Mouse (Mus musculus) hindbrain, postnatal 0 days (tissue): ENCODE measurements around the gene Zfp512b. TPM values are rescaled to one million over a fixed set of nuclear protein-coding genes. Genes with fewer than 3 reads are reported as not detected.

Experiments used
- ATAC-seq: fragments of 200-750 bp; cut with Nextera tagmentation; 2 replicates; pipeline ENCODE4 v1.8.0; 2017; ENCODE audit warnings: mild to moderate bottlenecking, moderate TSS enrichment, moderate library complexity
- DNase-seq: peaks from one replicate; pipeline ENCODE4 v3.0.0-alpha.2; 2015; ENCODE audit warnings: low spot score
- H3K27ac ChIP-seq: fragments of 300-500 bp; sonication (generic); 2 replicates; pipeline ENCODE4 v1.5.1; 2014; ENCODE audit warnings: mild to moderate bottlenecking
- H3K27me3 ChIP-seq: fragments of 300-500 bp; sonication (generic); 2 replicates; pipeline ENCODE4 v1.6.1; 2014; ENCODE audit warnings: low read length, mixed read lengths; ENCODE audit not compliant: insufficient read depth
- H3K36me3 ChIP-seq: fragments of 300-500 bp; sonication (generic); 2 replicates; pipeline ENCODE4 v1.6.1; 2014; ENCODE audit warnings: low read length, mixed read lengths; ENCODE audit not compliant: insufficient read depth
- H3K4me1 ChIP-seq: fragments of 300-500 bp; sonication (generic); 2 replicates; pipeline ENCODE4 v1.6.1; 2014; ENCODE audit warnings: antibody characterized with exemption, low read length, mixed read lengths; ENCODE audit not compliant: insufficient read depth
- H3K4me2 ChIP-seq: fragments of 300-500 bp; sonication (generic); 2 replicates; pipeline ENCODE4 v1.6.1; 2014; ENCODE audit warnings: low read depth, mild to moderate bottlenecking, low read length, moderate library complexity, mixed read lengths
- H3K4me3 ChIP-seq: fragments of 300-500 bp; sonication (generic); 2 replicates; pipeline ENCODE4 v1.5.1; 2014; ENCODE audit warnings: low read length
- H3K9ac ChIP-seq: fragments of 300-500 bp; sonication (generic); replicated peaks from 2 replicates; pipeline ENCODE4 v1.6.1; 2014; ENCODE audit warnings: mild to moderate bottlenecking, low read length, moderate library complexity, mixed read lengths
- H3K9me3 ChIP-seq: fragments of 300-500 bp; sonication (generic); 2 replicates; pipeline ENCODE4 v1.6.1; 2016; ENCODE audit warnings: low read length, mixed read lengths
- CTCF ChIP-seq: IDR thresholded peaks from 2 replicates; pipeline ENCODE4 v1.5.1; 2016; ENCODE audit warnings: antibody characterized with exemption, control low read depth, low read depth
- WGBS: fragments of 180-500 bp; shearing (Covaris S2); extraction: QIAGEN DNeasy Blood & Tissue Kit; methylation state at CpG from one replicate; pipeline ENCODE4 v1.1.7; 2014; 5-methylcytosine and 5-hydroxymethylcytosine counted together
- polyA plus RNA-seq: library from polyadenylated mRNA; unstranded; fragments of >200 nt; fragmentation: Nextera tagmentation; extraction: Ambion mirVana; gene quantifications from 2 replicates; pipeline ENCODE4 v1.2.1, GENCODE M21; 2015
- total RNA-seq: library from RNA; depleted of rRNA; stranded (reverse); fragments of >200 nt; gene quantifications from 2 replicates; pipeline ENCODE4 v1.2.3, GENCODE M21; 2014

The Zfp512b gene
- total and polyA plus RNA-seq, 2 experiments from 2014 or later = 66.2 to 74.6 TPM

- Histone ChIP-seq H3K4me1 (peaks cover 8% of the 10 kb centered on the region), H3K27ac (peak overlapping the region; percentile 94), H3K9ac (peak overlapping the region; percentile 75; the same call in 1 of the 2 replicates), H3K9me3 (no peaks in the 10 kb centered on the region), H3K27me3 (no peaks in the 10 kb centered on the region), H3K36me3 (peaks cover 12% of the 10 kb centered on the region), H3K4me2 (peak overlapping the region; percentile 96), H3K4me3 (peak overlapping the region; percentile 77)
- 79% methylated on average over 5 of the region's 5 CpGs for WGBS
- DNase-seq = no peak
- no peak for TF ChIP-seq CTCF
- no peak for ATAC-seq
Observed at GRCm38 (mm10) chr2:181580131-181580772, 12.4 kb downstream of the Zfp512b start.

DNA sequence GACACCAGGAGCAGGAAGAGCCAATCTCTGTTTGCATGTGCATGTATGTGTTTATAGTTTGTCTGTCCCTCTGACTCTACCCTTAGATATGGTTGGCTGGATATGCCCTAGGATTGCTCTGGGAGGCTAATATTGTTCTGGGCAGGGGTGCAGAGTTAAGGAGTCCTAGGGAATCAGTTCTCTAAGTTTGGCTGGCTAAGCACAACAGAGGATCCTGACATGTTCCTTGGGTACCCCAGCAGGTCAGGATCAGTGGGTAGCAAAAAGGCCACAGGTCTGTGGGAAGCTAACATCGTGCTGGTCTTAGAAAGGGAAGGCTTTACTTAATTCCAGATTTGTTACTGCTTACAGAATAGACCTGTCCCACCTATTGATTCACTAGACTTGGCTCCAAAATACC lies 12.9 kb downstream of the Zfp512b start:
- DNase-seq = no peak

DNA sequence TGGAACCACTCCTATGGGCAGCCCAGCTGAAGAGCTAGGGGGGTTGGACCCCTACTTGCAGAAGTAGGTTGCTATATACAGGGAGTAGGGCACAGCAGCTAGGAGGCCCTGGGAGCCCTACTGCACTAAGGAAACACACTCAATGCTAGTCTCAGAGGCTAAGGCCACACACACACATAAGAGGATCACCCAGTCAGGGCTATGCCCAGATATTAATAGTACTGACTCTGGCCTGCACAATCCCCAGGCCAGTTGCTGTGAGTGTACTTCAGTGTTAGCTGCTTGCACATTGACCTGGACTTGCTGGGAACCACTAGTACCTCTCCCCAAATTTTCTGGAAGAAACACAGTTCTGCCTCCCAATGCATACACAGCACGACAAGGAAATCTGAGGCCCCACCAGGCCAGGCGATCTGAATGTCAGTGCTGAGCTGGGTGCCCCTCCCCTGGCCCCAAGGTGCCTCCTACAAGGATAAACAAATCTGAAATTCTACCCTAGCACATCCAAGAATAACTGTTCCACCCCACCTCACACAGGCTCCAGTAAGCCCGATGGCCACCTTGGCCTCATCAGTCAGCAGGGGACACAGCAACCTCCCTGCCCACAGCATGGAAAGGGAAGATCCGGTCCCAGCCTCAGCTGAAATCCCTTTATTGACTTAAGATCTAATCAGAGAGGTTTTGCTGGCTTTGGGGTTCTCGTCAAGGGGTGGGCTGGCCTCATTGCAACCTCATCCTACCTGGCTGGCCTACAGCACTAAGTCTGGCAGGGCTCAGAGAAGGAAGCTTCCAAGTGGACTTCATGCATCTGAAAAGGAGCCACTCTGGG lies 13.6 kb downstream of the Zfp512b start:
- no peak for ATAC-seq

More for the DNA sequence above, 12.9 kb downstream of the Zfp512b start:
- Histone ChIP-seq H3K27me3 (no peaks in the 10 kb centered on the region), H3K36me3 (peaks cover 6% of the 10 kb centered on the region), H3K27ac (no peak overlapping the region), H3K9ac (no peak overlapping the region), H3K4me2 (no peak overlapping the region), H3K4me3 (no peak overlapping the region), H3K4me1 (peaks cover 8% of the 10 kb centered on the region), H3K9me3 (no peaks in the 10 kb centered on the region)
- no peak for TF ChIP-seq CTCF
- ATAC-seq = no peak
- WGBS = 100% methylated on average over 1 of the region's 1 CpGs

DNA sequence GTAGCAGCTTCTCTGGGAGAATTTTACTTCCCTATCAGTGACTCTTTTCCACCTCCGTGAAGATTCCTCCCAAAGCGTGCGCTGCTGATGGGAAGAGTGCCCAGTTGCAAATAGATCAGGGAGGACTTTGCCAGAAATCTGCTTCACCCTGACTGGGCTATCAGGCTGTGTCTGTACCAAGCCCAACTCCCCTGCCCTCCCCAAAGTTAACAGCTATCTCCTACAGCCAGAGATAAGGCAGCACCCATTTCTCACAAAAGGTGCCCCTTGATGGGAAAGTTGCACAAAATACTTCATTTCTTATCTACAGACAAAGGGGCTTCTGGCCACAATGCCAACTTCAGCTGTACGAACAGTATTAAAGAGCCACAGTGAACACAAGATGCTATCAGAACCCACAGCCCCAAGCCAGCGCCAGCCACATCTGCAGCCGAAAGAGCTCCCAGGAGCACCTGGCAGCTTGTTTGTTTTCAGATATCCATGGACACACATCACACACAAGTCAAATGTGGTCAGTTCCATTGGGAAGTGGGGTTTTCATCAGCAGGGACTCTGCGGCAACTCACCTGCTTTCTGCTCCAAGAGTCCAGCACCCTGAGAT lies 14.5 kb downstream of the Zfp512b start:
- Histone ChIP-seq H3K9me3 (no peaks in the 10 kb centered on the region), H3K27ac (no peak overlapping the region), H3K9ac (no peak overlapping the region), H3K4me3 (no peak overlapping the region), H3K4me2 (no peak overlapping the region), H3K36me3 (peaks cover 7% of the 10 kb centered on the region; the same call in 1 of the 2 replicates), H3K27me3 (no peaks in the 10 kb centered on the region), H3K4me1 (peaks cover 8% of the 10 kb centered on the region)
- WGBS = 70% methylated on average over 7 of the region's 7 CpGs
- TF ChIP-seq CTCF = no peak
- DNase-seq = no peak
- no peak for ATAC-seq

More for the DNA sequence above, 13.6 kb downstream of the Zfp512b start:
- no peaks in the 10 kb centered on the region for H3K27me3 ChIP-seq
- H3K9me3 ChIP-seq = no peaks in the 10 kb centered on the region
- WGBS = 82% methylated on average over 5 of the region's 5 CpGs
- no peak for TF ChIP-seq CTCF
- H3K4me3 ChIP-seq = no peak overlapping the region
- H3K4me2 ChIP-seq = no peak overlapping the region
- H3K4me1 ChIP-seq = peaks cover 8% of the 10 kb centered on the region
- no peak overlapping the region for H3K27ac ChIP-seq
- H3K9ac ChIP-seq = no peak overlapping the region; the same call in 1 of the 2 replicates
- peaks cover 5% of the 10 kb centered on the region; the same call in 1 of the 2 replicates for H3K36me3 ChIP-seq
- DNase-seq = no peak

GRCm38 (mm10) chr2:181577126-181577525 lies 15.5 kb downstream of the Zfp512b start:
- Histone ChIP-seq H3K9ac (no peak overlapping the region), H3K27ac (no peak overlapping the region), H3K4me2 (no peak overlapping the region), H3K4me3 (no peak overlapping the region), H3K9me3 (no peaks in the 10 kb centered on the region), H3K36me3 (peaks cover 7% of the 10 kb centered on the region; the same call in 1 of the 2 replicates), H3K4me1 (peaks cover 8% of the 10 kb centered on the region), H3K27me3 (no peaks in the 10 kb centered on the region)
- ATAC-seq (no peak), DNase-seq (no peak)
- WGBS = 50% methylated on average over 2 of the region's 2 CpGs
- TF ChIP-seq CTCF = no peak

GRCm38 (mm10) chr2:181576613-181577012 lies 16.0 kb downstream of the Zfp512b start:
- no peak overlapping the region for H3K4me2 ChIP-seq
- H3K4me1 ChIP-seq = peaks cover 8% of the 10 kb centered on the region
- no peaks in the 10 kb centered on the region for H3K27me3 ChIP-seq
- H3K36me3 ChIP-seq = peaks cover 7% of the 10 kb centered on the region; the same call in 1 of the 2 replicates
- ATAC-seq (no peak), DNase-seq (no peak)
- H3K4me3 ChIP-seq = no peak overlapping the region
- no peak overlapping the region for H3K9ac ChIP-seq
- H3K9me3 ChIP-seq = no peaks in the 10 kb centered on the region
- 87% methylated on average over 2 of the region's 2 CpGs for WGBS
- no peak for TF ChIP-seq CTCF
- no peak overlapping the region for H3K27ac ChIP-seq
